Mouse (Mus musculus) ES-Bruce4 (cell line): ENCODE results near the gene Ccdc148. TPM values are rescaled to one million over a fixed set of nuclear protein-coding genes. Genes with fewer than 3 reads are reported as not detected.

Experiments
- H3K27ac ChIP-seq: 2 replicates; pipeline ENCODE4 v1.5.1; 2012; ENCODE audit warnings: low read length, inconsistent platforms; ENCODE audit not compliant: insufficient read depth
- H3K27me3 ChIP-seq: 2 replicates; pipeline ENCODE4 v1.6.1; 2012; ENCODE audit warnings: mild to moderate bottlenecking, low read length, inconsistent platforms; ENCODE audit not compliant: control insufficient read depth, poor library complexity, insufficient read depth, severe bottlenecking
- H3K36me3 ChIP-seq: 2 replicates; pipeline ENCODE4 v1.6.1; 2012; ENCODE audit warnings: inconsistent platforms, mild to moderate bottlenecking, low read length, moderate library complexity; ENCODE audit not compliant: control insufficient read depth, poor library complexity, insufficient read depth, severe bottlenecking
- H3K4me1 ChIP-seq: one replicate; pipeline ENCODE4 v1.8.1; 2011; ENCODE audit warnings: low read length; ENCODE audit not compliant: control insufficient read depth, insufficient read depth
- H3K4me3 ChIP-seq: 2 replicates; pipeline ENCODE4 v1.5.1; 2011; ENCODE audit warnings: low read depth, mild to moderate bottlenecking, low read length
- H3K9ac ChIP-seq: 2 replicates; pipeline ENCODE4 v1.6.1; 2012; ENCODE audit warnings: low read depth, mild to moderate bottlenecking, inconsistent platforms; ENCODE audit not compliant: poor library complexity, severe bottlenecking
- H3K9me3 ChIP-seq: replicated peaks from 2 replicates; pipeline ENCODE4 v1.6.1; 2012; ENCODE audit warnings: mild to moderate bottlenecking, low read length, inconsistent platforms; ENCODE audit not compliant: control insufficient read depth, poor library complexity, insufficient read depth, severe bottlenecking
- CTCF ChIP-seq: IDR thresholded peaks from one replicate; pipeline ENCODE4 v1.8.1; 2011; ENCODE audit warnings: low read depth, low read length
- EP300 ChIP-seq: IDR thresholded peaks from 2 replicates; pipeline ENCODE4 v1.6.1; 2011; ENCODE audit warnings: low read depth, low read length; ENCODE audit not compliant: insufficient read depth
- POLR2A ChIP-seq: IDR thresholded peaks from one replicate; pipeline ENCODE4 v1.8.1; 2011; ENCODE audit warnings: low read length; ENCODE audit not compliant: insufficient read depth
- polyA plus RNA-seq: library from polyadenylated mRNA; stranded (reverse); fragments of >200 nt; gene quantifications from 2 replicates; pipeline ENCODE4 v1.2.4, GENCODE M21; 2011; ENCODE audit warnings: low read depth; ENCODE audit not compliant: missing spikeins, insufficient read depth, insufficient read length

Gene Ccdc148
- polyA plus RNA-seq, 1 experiment = 0.63 TPM

DNA sequence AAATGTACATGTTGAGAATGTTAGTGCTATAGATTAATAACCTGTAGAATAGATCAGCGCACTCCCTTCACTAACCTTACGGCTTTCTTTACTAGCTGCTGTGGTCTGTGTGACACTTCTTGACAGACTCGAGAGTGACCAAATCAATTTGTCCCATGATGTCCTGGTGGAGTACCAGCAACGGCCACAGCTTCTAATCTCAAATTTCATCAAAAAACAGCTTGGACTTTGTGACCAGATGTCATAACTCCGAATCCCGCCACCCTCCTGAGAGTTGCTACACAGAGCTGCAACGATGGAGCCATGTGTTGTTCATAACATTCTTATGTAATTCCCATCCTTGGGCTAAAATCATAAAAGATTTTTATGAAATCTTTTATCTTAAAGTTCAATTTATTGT, 370.5 kb downstream of the Ccdc148 start:
- TF ChIP-seq EP300 (no peak), POLR2A (no peak), CTCF (no peak)
- Histone ChIP-seq H3K4me3 (no peak overlapping the region), H3K4me1 (no peaks in the 10 kb centered on the region), H3K27me3 (no peaks in the 10 kb centered on the region), H3K9me3 (no peaks in the 10 kb centered on the region), H3K9ac (no peak overlapping the region), H3K36me3 (no peaks in the 10 kb centered on the region), H3K27ac (no peak overlapping the region)

DNA sequence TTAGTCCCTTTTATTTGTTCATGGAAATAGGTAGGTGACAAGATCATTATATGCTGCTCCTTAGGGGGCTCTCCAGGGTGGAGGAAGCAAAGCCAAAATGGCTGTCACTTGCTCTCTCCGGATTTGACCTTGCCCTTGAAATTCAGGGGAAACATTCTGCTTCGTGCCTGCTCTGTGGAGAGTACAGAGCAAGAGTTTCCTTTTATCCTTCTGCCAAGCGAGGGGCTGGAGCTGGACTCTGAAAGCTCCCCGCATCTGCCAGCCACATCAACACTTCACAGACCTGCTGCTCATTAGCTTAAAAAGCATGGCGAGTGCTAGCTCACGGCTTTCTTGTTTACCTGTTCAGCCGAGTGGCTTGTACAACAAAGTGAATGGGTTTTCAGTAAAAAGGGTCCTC, 373.1 kb downstream of the Ccdc148 start:
- Histone ChIP-seq H3K36me3 (no peaks in the 10 kb centered on the region), H3K27me3 (no peaks in the 10 kb centered on the region), H3K9ac (no peak overlapping the region), H3K9me3 (no peaks in the 10 kb centered on the region), H3K27ac (no peak overlapping the region), H3K4me3 (no peak overlapping the region), H3K4me1 (no peaks in the 10 kb centered on the region)
- TF ChIP-seq CTCF = no peak
- TF ChIP-seq POLR2A = no peak
- TF ChIP-seq EP300 = no peak

DNA sequence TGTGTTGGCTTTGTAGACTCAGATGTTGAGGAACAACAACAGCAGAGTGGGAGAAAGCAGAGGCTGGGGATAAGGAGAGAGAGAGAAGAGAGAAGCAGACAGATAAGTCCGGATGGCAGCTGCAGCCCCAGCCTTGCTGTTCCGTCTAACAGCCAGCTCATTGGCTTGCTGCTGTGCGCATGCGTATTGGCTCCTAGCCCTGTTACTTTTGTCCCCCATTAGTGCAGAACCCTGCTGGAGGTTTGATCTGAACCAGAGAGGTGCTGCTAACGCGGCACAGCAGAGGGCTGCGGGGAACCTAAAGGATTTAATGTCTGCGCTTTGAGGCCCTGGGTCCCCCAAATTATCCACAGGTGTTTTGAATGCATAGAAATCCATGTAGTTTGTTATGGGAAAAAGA, 373.8 kb downstream of the Ccdc148 start:
- Histone ChIP-seq H3K4me3 (no peak overlapping the region), H3K27me3 (no peaks in the 10 kb centered on the region), H3K9ac (no peak overlapping the region), H3K9me3 (no peaks in the 10 kb centered on the region), H3K36me3 (no peaks in the 10 kb centered on the region), H3K4me1 (no peaks in the 10 kb centered on the region), H3K27ac (no peak overlapping the region)
- no peak for TF ChIP-seq CTCF

DNA sequence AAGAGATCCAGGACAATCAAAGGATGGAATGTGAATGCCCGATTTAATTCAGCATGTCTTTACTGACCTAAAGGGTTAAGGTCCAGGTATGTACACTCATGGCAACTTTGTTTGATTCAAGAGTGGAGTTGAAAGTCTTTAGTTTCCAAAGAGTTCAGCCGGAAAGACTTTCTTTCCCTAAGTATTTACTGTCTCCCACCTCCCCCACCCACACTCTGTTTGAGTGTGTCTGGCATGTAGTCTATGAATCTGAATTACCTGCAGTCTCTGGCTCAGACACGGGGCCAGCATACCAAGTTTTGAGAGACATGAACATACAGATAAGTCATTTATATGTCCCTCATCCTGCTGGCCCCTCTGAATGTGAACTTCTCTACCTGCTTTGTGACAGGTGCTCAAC, 374.3 kb downstream of the Ccdc148 start:
- Histone ChIP-seq H3K9ac (no peak overlapping the region), H3K36me3 (no peaks in the 10 kb centered on the region), H3K4me3 (no peak overlapping the region), H3K9me3 (no peaks in the 10 kb centered on the region), H3K4me1 (no peaks in the 10 kb centered on the region), H3K27me3 (no peaks in the 10 kb centered on the region), H3K27ac (no peak overlapping the region)
- no peak for TF ChIP-seq POLR2A
- TF ChIP-seq EP300 = no peak
- TF ChIP-seq CTCF = no peak

DNA sequence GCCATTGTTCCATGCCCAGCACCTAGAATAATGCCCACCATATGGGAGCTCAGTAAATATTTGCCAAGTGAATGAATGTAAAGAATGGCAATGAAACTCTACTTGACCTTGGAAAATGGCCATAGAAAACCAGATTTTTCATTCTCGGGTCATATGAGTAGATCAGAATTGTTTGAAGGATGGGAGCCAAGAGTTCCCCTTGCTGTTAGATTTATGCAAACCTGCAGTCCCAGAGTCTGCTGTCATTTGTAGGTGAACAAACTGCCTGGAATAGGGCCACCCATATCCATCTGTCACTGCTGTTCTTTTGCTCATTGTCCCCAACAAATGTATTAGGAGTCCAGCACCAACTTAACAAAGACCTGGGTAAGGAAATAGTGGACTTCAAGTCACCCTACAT, 377.0 kb downstream of the Ccdc148 start:
- no peak for TF ChIP-seq CTCF
- no peaks in the 10 kb centered on the region for H3K27me3 ChIP-seq
- no peaks in the 10 kb centered on the region for H3K36me3 ChIP-seq
- no peak overlapping the region for H3K27ac ChIP-seq
- no peak overlapping the region for H3K9ac ChIP-seq
- H3K9me3 ChIP-seq = no peaks in the 10 kb centered on the region
- no peaks in the 10 kb centered on the region for H3K4me1 ChIP-seq
- no peak overlapping the region for H3K4me3 ChIP-seq

DNA sequence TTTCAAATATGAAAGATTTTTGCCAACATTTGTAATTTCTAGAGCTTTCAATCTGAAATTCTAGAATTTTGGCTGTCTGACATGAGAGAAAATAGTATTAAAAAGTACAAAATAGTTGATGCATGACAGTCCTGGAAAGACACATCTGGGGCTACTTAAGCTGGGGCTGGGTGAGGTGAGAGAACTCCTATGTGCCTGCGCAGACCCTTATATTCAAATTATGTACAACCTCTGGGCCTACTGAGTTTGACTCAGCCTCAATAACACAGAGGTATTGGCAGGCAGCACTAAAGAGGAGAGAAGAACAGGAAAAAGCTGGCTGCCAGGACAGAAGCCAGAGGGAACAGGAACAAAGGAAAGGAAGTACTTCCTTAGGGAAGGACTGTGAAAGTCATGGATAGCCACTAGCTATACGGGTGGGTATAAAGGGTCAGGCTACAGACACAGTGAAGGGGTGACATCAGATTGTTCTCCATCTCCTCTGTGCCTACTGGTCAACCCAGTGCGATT, 381.4 kb downstream of the Ccdc148 start:
- H3K27me3 ChIP-seq = no peaks in the 10 kb centered on the region
- TF ChIP-seq EP300 (no peak), POLR2A (no peak), CTCF (no peak)
- H3K27ac ChIP-seq = no peak overlapping the region
- no peaks in the 10 kb centered on the region for H3K4me1 ChIP-seq
- H3K9me3 ChIP-seq = no peaks in the 10 kb centered on the region
- no peak overlapping the region for H3K9ac ChIP-seq
- no peak overlapping the region for H3K4me3 ChIP-seq
- H3K36me3 ChIP-seq = no peaks in the 10 kb centered on the region

DNA sequence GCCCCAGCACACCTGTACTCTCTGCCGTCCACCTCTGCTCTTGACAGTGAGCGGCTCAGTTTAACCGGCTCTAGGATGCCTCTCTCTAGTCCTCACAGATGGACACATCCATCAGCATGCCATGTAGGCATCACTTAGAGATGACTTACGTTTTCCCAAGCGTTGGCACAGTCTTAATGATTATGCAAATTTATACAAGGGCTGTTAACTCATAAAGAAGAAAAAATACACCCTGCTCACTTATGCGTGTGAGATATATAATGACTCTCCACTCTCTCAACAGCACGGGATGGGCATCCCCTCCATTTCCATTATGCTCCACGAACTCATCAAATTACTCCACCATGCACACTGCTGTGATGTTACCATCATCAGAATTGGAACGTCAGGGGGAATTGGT, 386.6 kb downstream of the Ccdc148 start:
- Histone ChIP-seq H3K9ac (no peak overlapping the region), H3K36me3 (no peaks in the 10 kb centered on the region), H3K27ac (no peak overlapping the region), H3K4me3 (no peak overlapping the region), H3K4me1 (no peaks in the 10 kb centered on the region), H3K9me3 (no peaks in the 10 kb centered on the region), H3K27me3 (no peaks in the 10 kb centered on the region)
- TF ChIP-seq EP300 (no peak), CTCF (no peak), POLR2A (no peak)

Other genes with a start within 250 kb of the Ccdc148 start
- 82.1 and 89.3 TPM in 2 replicates for gene Pkp4, start 167 bp upstream of the Ccdc148 start, polyA plus RNA-seq